Mouse (Mus musculus) cerebellum, adult (tissue): ENCODE measurements around the gene Cpt1c.

ENCODE experiments used
- ATAC-seq: cut with Nextera tagmentation; 2 replicates; pipeline ENCODE4 v1.9.2; 2017; ENCODE audit warnings: mild to moderate bottlenecking, moderate library complexity, mixed read lengths; ENCODE audit not compliant: insufficient number of reproducible peaks, low FRiP score, low TSS enrichment

Gene Cpt1c

GRCm38 (mm10) chr7:44966638-44967037 lies 8.0 kb downstream of the Cpt1c start:
- no peak for ATAC-seq

GRCm38 (mm10) chr7:44965975-44966374 lies 8.7 kb downstream of the Cpt1c start:
- ATAC-seq: no peak

- ATAC-seq: no peak
These were observed 9.7 kb downstream of the Cpt1c start for GRCm38 (mm10) chr7:44964990-44965389.

- no peak for ATAC-seq
These were observed 11.8 kb downstream of the Cpt1c start for GRCm38 (mm10) chr7:44962831-44963230.

- ATAC-seq: no peak
These were observed 12.3 kb downstream of the Cpt1c start for GRCm38 (mm10) chr7:44962337-44962736.

- ATAC-seq: no peak
These were observed 14.1 kb downstream of the Cpt1c start for GRCm38 (mm10) chr7:44960512-44960910.

GRCm38 (mm10) chr7:44959874-44960511 lies 14.7 kb downstream of the Cpt1c start:
- no peak for ATAC-seq

GRCm38 (mm10) chr7:44959281-44959680 lies 15.4 kb downstream of the Cpt1c start:
- no peak for ATAC-seq

GRCm38 (mm10) chr7:44958208-44958607 lies 16.4 kb downstream of the Cpt1c start:
- no peak for ATAC-seq

- ATAC-seq: no peak
These were observed 17.3 kb downstream of the Cpt1c start for GRCm38 (mm10) chr7:44957183-44957835.

- ATAC-seq: no peak
These were observed 18.4 kb downstream of the Cpt1c start for GRCm38 (mm10) chr7:44956266-44956665.

- ATAC-seq: no peak
These were observed 19.0 kb downstream of the Cpt1c start for GRCm38 (mm10) chr7:44955628-44956027.

GRCm38 (mm10) chr7:44954091-44954885 lies 20.4 kb downstream of the Cpt1c start:
- no peak for ATAC-seq

- no peak for ATAC-seq
These were observed 21.1 kb downstream of the Cpt1c start for GRCm38 (mm10) chr7:44953561-44953960.

- ATAC-seq: peak; percentile 77; the same call in 1 of the 2 replicates
These were observed 21.9 kb downstream of the Cpt1c start for GRCm38 (mm10) chr7:44952611-44953306.

GRCm38 (mm10) chr7:44951960-44952359 lies 22.7 kb downstream of the Cpt1c start:
- ATAC-seq: peak; percentile 27; the same call in 1 of the 2 replicates

GRCm38 (mm10) chr7:44949922-44950321 lies 24.7 kb downstream of the Cpt1c start:
- ATAC-seq: no peak

GRCm38 (mm10) chr7:44942904-44943303 lies 31.7 kb downstream of the Cpt1c start, which contains the start of gene Tsks:
Gene Tsks, plus strand, starts transcription at chr7:44943204.
- no peak for ATAC-seq

- no peak for ATAC-seq
These were observed 36.0 kb downstream of the Cpt1c start for GRCm38 (mm10) chr7:44938680-44939079.
